Mouse (Mus musculus) adrenal gland (tissue): Measurements from ENCODE around the gene Gsk3b.
"Not testable (repeated sequence)": the region's sequence is repeated elsewhere in the genome, so short reads cannot be mapped to it uniquely, and the experiment has no call there.

ENCODE experiments used
- intact Hi-C: fragments of 180-260 bp; cut with DNase I; formaldehyde crosslinking; loops from one replicate; pipeline ENCODE4 v1.15.1; 2025
- long read RNA-seq, 2 experiments: library from polyadenylated mRNA; unstranded; transcript quantifications; one replicate each; pipeline ENCODE4 v2.0.0; 2020; ENCODE audit warnings: borderline replicate concordance in 1 of 2; ENCODE audit not compliant: insufficient replicate concordance in 1 of 2

Gene Gsk3b
- long read RNA-seq, experiment 1, full-length matches to known transcripts = 10 of 131 reads
- long read RNA-seq, experiment 1, partial matches to known transcripts = 1 of 131 reads
- long read RNA-seq, experiment 1, other reads (novel, unspliced or antisense) = 120 of 131 reads
- long read RNA-seq, experiment 2, full-length matches to known transcripts = 10 of 36 reads
- long read RNA-seq, experiment 2, partial matches to known transcripts = 0 of 36 reads
- long read RNA-seq, experiment 2, other reads (novel, unspliced or antisense) = 26 of 36 reads

DNA sequence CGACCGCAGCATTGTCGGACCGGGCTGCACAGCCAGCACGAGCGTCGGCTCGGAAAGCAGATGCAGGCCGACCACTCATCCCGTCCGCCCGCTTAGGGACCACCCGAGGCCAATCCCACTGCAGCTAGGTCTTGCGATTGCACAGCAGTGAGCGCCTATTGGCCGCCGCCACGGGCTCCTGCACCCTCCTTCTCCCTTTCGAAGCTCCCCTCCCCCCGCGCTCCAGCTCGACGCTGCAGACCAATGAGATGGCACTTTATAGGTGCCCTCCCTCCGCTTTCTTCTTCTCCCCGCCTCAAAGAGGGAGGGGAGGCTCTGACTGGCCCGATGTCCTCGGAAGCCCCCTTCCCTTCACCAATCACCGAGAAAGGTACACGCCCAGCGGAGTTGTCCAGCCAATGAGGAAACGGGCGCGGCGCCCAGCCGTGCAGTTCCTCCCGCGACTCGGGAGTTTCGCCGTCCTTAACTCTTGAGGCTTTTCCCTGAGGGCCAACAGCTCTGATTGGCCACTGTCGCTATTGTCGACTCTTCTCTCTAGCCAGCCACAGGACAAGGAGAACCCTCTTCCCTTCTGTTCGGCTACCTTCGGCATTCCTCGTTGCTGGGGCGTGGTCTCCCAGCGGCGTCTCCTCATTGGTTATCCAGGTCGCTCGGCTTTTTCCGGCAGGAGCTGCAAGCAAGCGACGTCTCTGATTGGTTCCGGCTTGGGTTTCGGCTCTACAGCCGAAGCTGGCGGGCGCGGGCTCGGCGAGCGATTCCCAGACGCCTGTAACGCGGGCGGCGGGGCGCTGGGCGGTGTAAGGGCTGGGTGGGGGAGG, at the start of gene Gsk3b:
Gene Gsk3b, plus strand, starts transcription at position 373 of the 818 bp plus-strand sequence.
- intact Hi-C loops = no loop called here

DNA sequence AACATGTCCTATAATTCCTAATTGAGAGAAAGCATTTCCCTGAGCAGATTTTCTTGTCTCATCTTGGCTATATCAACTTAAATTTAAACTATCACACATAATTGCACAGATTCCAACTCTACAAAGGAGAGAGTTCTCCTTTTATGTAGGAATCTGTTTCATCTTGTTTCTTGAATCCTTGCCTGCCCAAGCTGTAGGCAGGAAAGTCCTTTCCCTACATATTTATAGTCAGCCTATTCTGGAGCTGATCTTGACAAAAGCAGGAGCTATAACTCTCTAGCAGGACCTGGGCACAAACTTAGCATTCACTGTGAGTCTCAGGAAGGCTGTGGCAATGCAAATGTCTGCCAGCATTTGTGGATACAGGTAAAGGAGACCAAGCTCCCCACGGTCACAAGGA, 46.6 kb upstream of the Gsk3b start:
- intact Hi-C loops = no loop called here

GRCm38 (mm10) chr16:38044551-38044950, 44.2 kb upstream of the Gsk3b start:
- intact Hi-C loops = no loop called here

DNA sequence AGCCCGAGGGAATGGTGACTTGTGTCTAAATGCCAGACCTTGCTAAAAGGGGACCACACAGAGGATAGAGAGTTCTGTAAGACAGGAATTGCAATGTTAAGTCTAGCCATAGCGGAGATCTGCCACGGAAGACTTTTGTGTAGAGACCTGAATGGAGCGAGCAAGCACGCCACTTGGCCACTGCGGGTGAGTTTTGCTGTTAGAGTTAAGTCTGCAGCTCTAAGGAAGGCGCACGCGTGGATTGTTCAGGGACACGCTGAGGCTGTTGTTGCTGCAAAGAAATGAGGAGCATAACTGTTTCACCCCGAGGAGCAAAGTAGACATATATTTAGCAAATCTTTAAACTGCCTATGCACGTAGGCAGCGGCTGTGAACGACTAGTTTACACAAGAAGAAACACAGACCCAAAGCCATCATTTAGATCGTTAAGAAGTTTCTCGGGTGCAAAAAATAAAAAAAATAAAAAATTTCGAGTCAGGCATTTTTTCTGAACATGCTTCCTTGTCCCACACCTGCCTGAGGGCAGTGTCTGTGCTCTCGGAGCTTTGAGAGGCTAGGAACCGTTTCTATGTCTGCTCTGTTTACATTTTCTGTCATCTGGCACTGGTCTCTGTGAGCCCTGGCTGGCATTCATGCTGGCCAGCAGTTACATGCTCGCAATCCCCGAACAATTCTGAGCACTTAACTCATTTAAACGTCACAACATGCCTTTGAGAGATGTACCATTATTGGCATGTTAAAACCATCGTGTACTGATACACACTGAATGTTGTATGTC, 40.8 kb upstream of the Gsk3b start:
- intact Hi-C loops = no loop called here

DNA sequence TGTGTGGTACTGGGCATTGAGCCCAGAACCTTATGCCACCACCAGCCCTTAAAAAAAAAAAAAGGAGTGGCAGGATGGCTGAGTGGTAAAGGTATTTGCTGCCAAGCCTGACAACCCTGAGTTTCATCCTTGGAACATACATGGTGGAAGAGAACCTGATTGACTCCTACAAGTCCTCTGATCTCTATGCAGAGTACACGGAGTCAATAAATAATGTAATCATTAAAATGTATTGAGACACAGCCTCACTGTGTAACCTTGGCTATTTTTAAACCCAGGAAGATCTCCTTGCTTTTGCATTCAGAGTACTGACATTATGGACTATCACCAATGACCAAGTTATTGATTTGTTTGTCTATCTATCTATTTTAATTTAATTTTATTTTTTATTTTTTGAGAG, 30.9 kb upstream of the Gsk3b start:
- intact Hi-C loops = no loop called here

DNA sequence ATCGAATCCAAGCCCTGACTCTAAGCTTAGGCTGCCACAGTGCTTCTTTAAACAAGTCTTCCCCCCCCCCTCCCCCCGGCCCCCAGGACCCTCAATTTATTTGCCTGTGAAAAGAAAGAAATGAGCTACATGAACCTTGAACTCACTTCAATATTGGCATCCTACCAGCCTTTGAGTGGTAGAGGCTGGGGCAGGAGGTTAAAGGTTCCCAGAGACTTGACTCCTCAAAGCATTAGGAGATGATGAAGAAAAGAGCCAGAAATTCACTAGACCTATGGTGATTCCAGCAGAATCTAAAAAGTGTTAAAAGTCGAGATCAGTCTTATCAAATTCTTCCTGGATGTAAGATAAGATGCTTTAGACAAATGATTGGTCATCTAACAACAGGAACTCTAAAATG, 30.0 kb upstream of the Gsk3b start:
- intact Hi-C loops = no loop called here

DNA sequence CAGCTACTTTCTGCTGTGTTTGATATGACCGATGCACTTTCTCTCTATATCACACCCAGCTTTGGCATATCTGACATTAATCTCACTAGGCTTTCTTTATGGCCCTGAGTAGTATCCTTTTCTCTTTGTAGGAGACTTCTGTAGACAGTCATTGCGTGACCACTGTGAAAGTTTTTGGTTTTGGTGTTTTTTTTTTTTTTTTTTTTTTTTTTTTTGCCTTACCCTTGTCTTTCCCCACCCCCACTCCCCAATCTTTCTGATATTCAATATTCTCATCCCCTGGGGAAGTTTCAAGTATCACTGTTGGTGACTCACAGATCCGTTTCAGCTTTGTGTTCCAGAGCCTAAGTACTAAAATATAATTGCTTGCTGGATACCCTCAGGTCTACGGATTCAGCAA, 29.2 kb upstream of the Gsk3b start:
- intact Hi-C loops = no loop called here

DNA sequence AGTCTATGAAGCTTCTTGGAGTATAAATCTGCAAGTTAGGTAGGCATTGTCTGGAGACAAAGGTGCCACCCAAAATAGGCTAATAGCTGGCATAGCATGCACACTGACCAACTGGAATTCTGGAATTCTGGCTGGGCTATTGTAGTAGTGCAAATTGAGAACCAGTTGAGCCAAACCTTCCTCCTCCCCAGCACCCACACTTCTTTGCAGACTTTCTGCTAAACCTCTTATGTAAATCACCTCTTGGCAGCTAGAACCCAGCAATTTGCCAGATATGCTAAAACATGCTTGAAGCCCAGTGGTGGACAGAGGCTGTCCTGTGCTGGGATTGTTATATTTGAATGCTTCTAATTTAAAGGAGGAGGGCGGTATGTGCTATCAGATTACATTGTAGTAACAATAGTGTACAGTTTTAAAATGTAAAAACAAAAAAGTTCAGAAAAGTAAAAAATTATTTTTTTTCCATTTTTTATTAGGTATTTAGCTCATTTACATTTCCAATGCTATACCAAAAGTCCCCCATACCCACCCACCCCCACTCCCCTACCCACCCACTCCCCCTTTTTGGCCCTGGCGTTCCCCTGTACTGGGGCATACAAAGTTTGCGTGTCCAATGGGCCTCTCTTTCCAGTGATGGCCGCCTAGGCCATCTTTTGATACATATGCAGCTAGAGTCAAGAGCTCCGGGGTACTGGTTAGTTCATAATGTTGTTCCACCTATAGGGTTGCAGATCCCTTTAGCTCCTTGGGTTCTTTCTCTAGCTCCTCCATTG, 14.8 kb upstream of the Gsk3b start:
- intact Hi-C loops = not testable (repeated sequence)

DNA sequence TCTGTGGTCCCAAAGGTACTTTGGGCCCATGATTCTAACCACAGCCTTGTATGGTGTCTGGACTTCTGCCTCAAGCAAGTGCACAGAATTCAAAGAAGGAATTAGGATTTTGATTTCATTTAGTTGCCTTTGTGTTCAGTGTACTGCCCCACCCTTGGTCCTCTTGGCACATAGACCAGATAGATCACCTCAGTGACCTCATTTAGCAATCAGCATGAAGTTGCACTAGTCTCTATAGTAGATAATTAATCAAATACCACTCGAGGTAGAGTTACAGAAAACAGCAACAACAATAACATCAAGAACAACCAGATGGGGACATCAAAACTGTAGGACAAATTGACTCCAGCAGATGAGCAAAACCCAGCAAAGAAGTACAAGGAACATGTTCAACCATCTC, 8.6 kb upstream of the Gsk3b start:
- intact Hi-C loops = no loop called here

DNA sequence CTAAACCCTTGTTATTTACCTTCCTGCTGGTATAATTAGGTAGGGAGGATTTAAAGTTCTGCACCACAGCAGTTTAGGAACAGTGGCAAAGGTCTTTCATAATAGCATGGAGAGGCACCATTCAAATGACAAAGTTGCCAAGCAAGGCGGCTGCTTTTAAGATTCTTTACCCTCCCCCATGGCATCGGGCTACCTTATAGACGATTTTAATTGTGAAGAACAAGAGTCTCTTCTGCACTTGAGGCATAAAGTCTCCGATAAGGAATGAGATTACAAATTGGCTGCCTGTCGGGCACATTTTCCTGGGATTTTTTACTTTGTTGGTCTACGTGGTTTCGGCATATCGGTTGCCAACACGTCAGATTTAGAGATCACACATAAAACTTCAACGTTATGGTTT, 1.6 kb upstream of the Gsk3b start:
- intact Hi-C loops = no loop called here

DNA sequence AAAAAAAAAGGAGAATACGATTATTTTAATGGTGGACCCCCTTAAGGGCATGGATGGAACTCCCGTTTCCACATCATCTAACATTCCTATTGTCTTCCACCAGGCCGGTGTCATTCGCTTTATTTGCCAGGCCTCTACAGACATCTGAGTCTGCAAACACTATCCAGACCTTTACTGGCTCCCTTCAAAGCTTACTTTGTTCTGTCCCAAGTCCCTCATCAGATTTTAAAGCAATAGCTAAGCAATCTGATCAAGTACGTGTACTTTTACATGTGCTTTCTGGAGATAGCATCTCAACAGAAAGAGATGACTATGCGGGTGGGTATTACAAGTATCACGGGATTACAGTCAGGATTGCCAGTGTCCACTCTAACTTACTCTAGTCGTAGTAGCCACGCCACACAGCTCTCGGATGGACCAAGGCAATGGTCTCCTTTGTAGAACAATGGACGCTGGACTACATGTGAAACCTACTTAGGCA, 1.1 kb upstream of the Gsk3b start:
- intact Hi-C loops = no loop called here

DNA sequence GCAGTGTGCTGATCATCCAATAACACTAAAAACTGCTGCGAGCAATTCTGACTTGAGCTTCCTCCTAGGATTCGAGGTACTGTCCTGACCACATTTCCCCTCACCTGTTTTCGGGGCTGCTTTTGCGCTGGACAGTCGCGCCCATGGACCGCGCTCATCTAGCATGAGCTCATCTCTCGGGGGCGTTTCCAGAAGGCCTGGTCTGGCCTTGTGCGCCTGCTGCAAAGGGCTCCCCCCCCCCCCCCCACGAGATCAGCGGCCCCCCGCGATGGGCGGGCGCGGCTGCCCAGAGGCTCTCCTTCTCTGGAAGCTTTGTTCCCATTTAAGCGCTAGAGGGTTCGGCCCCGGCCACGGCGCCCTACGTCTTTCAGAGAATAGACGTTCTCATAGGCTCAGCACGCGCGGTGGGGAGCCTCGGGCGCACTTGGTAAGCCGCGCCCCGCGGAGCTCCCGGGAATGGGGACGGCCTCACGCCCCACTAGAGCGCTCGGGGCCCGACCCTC, 624 bp upstream of the Gsk3b start:
- intact Hi-C loops = no loop called here

- intact Hi-C loops = loop anchor here (5.0 kb wide), 2 partner anchors 92 to 108 kb away; no protein-coding TSS in a partner anchor
Observed at GRCm38 (mm10) chr16:38089447-38090170, 808 bp downstream of the Gsk3b start.

DNA sequence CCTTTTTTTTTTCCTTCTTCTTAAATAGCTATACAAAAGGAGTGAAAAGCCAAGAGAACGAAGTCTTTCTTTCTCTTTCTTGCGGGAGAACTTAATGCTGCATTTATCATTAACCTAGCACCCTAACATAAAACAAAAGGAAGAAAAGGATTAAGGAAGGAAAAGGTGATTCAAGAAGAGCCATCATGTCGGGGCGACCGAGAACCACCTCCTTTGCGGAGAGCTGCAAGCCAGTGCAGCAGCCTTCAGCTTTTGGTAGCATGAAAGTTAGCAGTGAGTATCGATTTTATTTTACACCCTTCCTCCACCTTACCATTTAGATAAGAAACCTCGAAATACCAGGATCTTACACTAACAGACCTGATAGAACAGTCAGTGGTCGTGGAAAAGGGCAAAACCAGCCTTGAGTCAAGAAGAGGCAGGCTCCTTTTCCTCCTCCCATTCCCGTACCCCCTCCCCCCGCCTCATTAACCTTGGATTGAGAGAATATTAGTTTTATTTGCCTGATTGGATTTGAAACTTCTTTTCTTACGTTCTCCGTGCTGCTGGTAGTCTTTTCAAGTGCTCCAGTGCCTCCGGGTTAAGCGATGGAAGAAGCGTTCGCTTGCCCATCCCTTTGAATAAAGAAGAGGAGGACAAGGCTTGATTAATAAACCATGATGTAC, 1.7 kb downstream of the Gsk3b start:
- intact Hi-C loops = loop anchor here (5.0 kb wide), 2 partner anchors 93 to 107 kb away; no protein-coding TSS in a partner anchor

- intact Hi-C loops = loop anchor here (5.0 kb wide), 2 partner anchors 94 to 106 kb away; no protein-coding TSS in a partner anchor
Observed at GRCm38 (mm10) chr16:38091041-38091440, 2.2 kb downstream of the Gsk3b start.

DNA sequence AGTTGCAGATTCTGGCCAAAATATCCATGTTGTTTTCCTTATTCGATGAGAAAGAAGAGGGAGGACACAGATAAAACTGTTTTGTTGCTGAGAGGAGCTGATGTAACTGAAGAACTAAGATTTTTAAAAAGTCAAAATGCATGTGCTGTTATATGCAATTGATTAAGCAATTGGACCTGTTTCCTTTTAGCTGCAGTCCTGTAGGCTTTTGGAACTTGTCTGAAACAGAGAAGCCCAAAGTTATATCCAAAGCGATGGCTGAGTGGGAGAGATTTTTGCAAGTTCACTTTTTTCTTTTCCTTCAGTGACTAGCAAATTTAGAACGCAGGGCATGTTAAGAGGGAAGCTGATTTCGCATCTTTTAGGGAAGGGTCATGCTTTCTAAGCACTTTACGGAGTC, 2.9 kb downstream of the Gsk3b start:
- intact Hi-C loops = loop anchor here (5.0 kb wide), 2 partner anchors 94 to 106 kb away; no protein-coding TSS in a partner anchor

DNA sequence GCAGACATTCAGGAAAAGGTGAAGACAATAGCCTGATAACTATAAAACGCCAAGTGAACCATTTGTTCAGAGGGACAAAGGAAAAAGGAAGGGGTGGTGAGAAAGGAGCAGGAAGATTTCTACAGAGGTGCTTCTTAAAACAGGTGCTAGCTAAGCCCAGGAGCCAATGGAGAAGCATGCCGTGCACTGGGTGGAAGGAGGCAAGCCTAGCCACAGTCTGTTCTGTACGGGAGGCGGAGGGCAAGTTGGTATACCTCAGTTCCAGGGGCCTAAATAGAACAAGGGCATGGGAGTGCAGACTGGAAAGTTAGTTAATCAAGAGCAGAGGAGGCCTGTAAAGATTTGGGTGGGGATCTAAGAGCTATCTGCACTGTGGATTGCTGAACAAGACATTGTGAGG, 3.8 kb downstream of the Gsk3b start:
- intact Hi-C loops = loop anchor here (5.0 kb wide), 2 partner anchors 95 to 105 kb away; no protein-coding TSS in a partner anchor

- intact Hi-C loops = no loop called here
Observed at GRCm38 (mm10) chr16:38095181-38095851, 6.5 kb downstream of the Gsk3b start.

GRCm38 (mm10) chr16:38097521-38097920, 8.7 kb downstream of the Gsk3b start:
- intact Hi-C loops = no loop called here
